Mouse (Mus musculus) right cerebral cortex, adult 2 months (tissue): ENCODE results near the gene Olfr462.

Experiments
- DNase-seq, 2 experiments: peaks; one replicate each; pipeline ENCODE4 v3.0.0; 2021 to 2022; ENCODE audit warnings: low spot score in 2 of 2

Gene Olfr462

GRCm38 (mm10) chr11:87892168-87892567, at the start of gene Olfr462:
TSS of gene Olfr462 (minus strand) at chr11:87892268.
- no peak for DNase-seq

DNA sequence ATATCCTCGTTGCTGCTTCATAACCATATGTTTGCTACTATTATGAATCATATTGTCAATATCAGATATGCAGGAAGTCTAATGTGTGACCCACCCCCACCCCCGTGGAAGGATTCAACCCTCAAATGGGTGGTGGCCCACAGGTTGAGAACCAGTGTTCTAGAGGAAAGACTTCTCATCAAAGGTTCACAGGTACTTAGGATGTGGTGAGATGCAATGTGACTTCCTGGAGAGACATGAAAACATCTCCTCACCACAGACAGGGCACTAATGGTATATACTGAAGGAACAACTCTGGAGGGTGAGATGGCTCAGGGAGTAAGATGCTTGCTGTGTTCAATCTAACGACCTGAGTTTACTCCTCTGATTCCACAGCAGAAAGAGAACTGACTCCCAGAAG, 43.4 kb upstream of the Olfr462 start:
- no peak for DNase-seq

- DNase-seq, result no peak
Observed at GRCm38 (mm10) chr11:87933731-87934130, 41.7 kb upstream of the Olfr462 start.

DNA sequence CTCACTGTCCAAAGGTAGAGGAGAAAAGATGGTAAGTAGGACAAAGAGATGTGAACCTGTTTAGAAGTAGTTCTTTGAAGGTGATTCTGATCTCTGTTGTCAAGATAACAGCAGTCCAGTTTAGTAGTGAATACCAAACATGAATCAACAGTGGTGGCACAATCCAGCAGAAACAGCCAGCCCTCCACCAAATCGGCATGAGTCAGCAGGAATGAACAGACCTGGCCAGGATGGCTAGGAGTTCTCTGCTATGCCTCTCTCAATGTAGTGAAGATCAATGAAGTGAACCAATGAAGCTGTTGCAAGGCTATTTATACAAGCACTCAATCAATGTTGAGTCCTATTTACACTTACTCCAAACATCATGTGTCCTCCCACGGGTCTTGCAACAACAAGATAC, 38.3 kb upstream of the Olfr462 start:
- no peak for DNase-seq

DNA sequence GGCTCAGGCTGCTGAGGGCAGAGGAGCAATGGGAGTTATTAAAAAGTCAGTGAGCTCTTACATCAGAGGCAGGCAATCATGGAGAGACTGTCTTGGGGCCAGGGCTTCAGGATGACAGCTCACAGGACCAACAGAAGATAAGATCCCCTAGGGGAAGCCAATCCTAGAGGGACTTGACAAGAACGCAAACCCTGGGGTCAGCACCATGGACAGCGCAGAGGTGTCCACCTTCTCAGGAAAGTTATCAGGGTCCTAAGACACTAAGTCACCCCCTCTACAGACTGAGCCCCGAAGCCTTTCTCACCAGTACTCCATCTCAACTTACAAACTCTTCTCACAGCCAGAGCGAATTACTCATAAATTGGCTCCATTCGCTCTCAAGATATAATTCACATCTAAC, 28.9 kb upstream of the Olfr462 start, which contains the start of gene Olfr464:
TSS of gene Olfr464 (minus strand) at position 2 of the 400 bp plus-strand sequence.
- no peak for DNase-seq

- DNase-seq, result peak; percentile 24 to 28
Observed at GRCm38 (mm10) chr11:87920301-87920700, 28.2 kb upstream of the Olfr462 start.

- DNase-seq, result no peak
Observed at GRCm38 (mm10) chr11:87916005-87916404, 23.9 kb upstream of the Olfr462 start.

- no peak for DNase-seq
Observed at GRCm38 (mm10) chr11:87904331-87904730, 12.3 kb upstream of the Olfr462 start.

- DNase-seq, result no peak
Observed at GRCm38 (mm10) chr11:87897287-87897686, 5.2 kb upstream of the Olfr462 start, which contains the start of gene Olfr463. TSS of gene Olfr463 (minus strand) at chr11:87897387.

DNA sequence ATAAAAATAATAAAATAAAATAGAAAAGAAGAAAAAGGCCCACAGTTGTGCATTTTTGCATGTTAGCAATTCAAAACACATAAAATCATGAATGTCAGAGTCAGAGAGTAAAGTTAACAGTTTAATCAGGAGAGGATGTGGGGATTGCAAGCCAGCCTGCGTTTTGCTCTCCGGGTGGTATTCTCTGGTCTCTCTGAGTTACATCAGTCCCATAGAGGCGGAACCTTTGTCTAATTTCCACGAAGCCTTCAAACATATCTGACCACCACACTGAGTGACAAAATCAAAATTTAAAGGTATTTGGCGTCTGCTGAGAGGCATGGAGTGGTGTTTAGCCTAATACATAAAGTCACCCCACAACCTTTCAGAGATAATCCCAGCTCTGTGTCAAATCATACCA, 7.2 kb downstream of the Olfr462 start:
- no peak for DNase-seq

DNA sequence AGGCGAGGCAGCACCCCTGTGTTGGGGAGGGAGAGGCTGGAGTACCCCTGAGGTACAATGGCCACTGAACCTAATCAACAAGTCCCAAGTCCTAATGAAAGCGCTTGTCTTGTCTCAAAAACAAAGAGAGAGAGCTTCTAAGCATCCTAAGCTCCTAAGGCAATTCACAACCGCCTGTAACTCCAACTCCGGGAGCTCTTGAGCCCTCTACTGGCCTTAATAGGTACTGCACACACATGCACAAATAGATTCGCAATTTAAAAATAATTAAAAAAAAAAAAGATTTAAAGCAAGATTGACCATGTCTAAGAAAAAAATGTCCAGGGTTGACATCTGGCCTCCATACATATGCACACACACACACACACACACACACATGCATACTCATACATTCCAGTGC, 8.6 kb downstream of the Olfr462 start:
- no peak for DNase-seq

DNA sequence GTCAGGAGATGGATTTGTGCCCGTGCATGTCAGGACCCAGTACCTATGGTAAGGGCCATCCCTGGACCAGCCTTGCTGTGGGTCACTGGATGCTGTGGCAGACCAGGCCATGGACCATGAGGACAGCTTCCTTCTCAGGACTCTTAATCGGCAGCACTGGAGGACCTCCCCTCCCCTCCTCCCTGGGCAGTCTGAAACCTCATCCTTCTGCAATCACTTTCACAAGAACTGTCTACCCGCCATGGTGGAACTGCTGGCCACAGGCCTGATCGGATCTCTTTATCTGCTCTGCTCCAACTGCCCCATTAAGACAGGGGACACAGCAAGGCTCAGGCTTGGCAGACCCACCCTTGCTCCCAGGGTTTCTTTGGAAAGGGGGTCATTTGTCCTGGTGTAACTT, 10.4 kb downstream of the Olfr462 start:
- no peak for DNase-seq

DNA sequence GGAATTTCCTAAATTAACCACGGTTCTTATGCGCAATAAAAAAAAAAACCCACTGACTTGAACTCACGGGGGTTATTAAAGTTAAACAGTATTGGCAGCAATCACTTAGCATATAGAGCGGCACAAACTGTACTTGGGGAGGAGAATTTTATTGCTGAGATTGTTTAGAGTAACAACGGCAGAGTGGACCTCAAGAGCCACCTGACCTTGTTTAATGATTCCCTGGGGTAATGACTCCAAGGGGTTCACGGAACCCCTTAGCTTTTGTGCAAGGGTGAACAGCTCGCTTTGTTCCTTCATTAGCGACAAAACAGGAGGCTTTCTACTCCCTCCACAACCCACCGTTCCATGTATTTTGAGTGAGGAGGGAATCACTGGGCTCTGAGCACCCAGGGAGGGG, 12.2 kb downstream of the Olfr462 start:
- no peak for DNase-seq

- DNase-seq, result no peak
Observed at GRCm38 (mm10) chr11:87875436-87875835, 16.6 kb downstream of the Olfr462 start, which contains the start of gene Epx. TSS of gene Epx (minus strand) at chr11:87875536.

- DNase-seq, result no peak
Observed at GRCm38 (mm10) chr11:87871766-87872165, 20.3 kb downstream of the Olfr462 start.

DNA sequence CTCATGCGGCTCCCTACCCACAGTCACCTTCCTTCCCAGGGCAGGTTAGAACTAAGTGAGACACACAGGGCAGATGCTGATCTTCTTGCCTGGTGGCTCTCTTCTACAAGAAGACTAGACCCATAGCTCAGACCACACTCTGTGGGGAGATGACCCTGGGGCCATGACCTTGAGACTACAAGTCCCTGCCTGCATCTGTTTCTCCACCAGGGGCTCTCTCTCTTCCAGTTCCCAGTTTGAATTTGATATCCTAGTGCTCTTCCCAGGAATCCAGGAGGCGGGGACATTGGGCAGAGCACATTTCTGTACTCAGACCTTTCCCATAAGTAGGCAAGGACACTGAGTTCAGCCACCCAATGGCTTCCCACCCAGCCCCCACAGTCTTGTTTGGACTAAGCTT, 22.0 kb downstream of the Olfr462 start:
- no peak for DNase-seq

DNA sequence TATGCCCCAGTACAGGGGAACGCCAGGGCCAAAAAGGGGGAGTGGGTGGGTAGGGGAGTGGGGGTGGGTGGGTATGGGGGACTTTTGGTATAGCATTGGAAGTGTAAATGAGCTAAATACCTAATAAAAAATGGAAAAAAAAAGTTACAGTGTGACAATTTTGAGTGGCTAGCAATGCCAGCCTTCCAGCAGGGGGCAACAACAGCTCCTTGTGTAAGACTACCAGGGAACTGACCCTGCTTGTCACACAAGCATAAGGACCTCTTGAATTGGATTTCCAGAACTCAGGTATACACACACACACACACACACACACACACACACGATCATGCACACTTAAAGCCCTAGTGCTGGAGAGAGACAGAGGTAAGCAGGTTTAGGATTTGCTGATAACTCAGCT, 25.2 kb downstream of the Olfr462 start:
- peak; percentile 11 to 30 for DNase-seq

DNA sequence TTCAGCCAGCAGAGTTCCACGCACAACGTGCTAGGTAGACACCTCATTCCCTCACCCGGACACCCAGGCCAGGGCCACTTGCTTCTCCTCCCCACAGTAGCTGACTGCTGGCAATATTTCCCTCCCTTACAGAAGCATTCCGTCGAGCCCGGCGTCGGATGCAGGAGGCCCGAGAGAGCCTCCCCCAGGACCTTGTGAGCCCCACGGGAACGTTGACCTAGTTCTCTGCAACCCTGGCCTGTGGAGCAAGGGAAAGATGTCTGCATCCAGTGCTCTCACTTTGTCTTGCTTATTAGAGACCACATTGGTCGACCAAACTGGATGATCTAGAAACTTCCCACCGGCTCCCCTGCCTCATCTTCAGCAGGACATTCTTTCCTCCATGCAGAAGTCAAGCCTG, 29.3 kb downstream of the Olfr462 start:
- no peak for DNase-seq

DNA sequence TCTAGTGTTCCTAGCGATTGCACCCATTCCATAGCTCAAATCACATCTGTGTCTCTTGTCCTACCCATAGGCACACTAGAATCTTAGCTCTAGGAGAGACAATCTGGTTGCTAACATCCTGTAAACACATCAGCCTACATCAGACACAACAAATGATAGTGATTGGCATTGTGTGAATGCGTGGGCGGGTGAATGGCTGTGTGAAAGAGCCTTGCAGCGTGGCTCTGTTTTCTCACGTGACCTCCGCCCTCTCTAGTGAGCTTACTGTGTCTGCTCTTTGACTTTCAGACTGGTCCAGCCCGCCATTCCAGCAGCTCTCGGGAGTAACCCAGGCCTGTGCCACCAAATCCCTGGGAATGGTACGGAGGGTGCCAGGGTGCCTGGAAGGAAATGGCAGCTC, 31.6 kb downstream of the Olfr462 start:
- no peak for DNase-seq

GRCm38 (mm10) chr11:87859273-87859672, 32.8 kb downstream of the Olfr462 start:
- no peak for DNase-seq

GRCm38 (mm10) chr11:87854550-87854949, 37.5 kb downstream of the Olfr462 start:
- no peak for DNase-seq

- DNase-seq, result peak; percentile 40 to 46
Observed at GRCm38 (mm10) chr11:87853597-87853954, 38.5 kb downstream of the Olfr462 start.

GRCm38 (mm10) chr11:87852690-87853596, 39.1 kb downstream of the Olfr462 start, which contains the start of gene Mks1:
TSS of gene Mks1 (plus strand) at chr11:87853215.
- DNase-seq, result peak; percentile 93 to 96
